In the genomic region with DNA sequence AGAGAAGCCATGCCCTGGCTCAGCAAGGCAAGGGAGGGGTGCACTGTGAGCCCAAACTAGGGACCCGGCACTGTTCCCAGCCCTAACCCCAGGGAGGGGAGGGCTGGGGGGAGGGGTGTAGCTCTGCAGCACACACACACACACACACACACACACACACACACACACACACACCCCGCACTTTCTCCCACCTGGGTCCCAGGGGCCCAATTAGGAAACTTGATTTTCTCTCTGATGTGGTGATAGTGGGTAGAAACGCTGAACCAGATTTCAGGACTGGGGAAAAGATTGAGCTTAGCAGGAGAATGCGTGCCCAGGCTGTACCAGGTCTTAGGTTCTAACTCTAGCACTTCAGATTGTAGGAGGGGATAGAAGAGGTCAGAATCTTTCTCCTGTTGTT, we compare ENCODE assay signal across 13 mouse cellular contexts.
"Had no signal": no experiment of that assay in that cellular context is flagged by ENCODE, and none has a peak within 500 bp of the region (broad histone marks: within the 10 kb centered on the region; RNA-seq: fewer than 3 reads in every experiment).

No protein-coding gene starts in this region.

- H3K4me3 ChIP-seq: kidney, embryonic 15.5 days; liver, embryonic 13.5 days had no signal

- H3K4me2 ChIP-seq: kidney, embryonic 15.5 days; liver, embryonic 13.5 days had no signal

- H3K9me3 ChIP-seq: kidney, embryonic 15.5 days; liver, embryonic 13.5 days had no signal

- H3K27me3 ChIP-seq: kidney, embryonic 15.5 days; liver, embryonic 13.5 days had no signal

- H3K27ac ChIP-seq: kidney, embryonic 15.5 days; liver, embryonic 13.5 days; macrophage had no signal

- H3K36me3 ChIP-seq: kidney, embryonic 15.5 days; liver, embryonic 13.5 days had no signal

- DNase-seq: kidney, adult 2 months; kidney, postnatal 10 days; kidney, postnatal 36 days; layer of hippocampus, postnatal 36 days; left cerebral cortex, postnatal 4 days; liver, embryonic 13.5 days; lung, adult 2 months; lung, postnatal 14 days; midbrain, embryonic 14.5 days; thymus, adult 18-20 months; thymus, postnatal 36 days had no signal

- H3K9ac ChIP-seq: kidney, embryonic 15.5 days; liver, embryonic 13.5 days had no signal
